Mouse (Mus musculus) fat pad, adult 2 months (tissue): ENCODE results near the gene Ikzf4.
A peak's percentile ranks its signal among the peaks of the same experiment; 100 is the strongest.
"Not testable (repeated sequence)": the region's sequence is repeated elsewhere in the genome, so short reads cannot be mapped to it uniquely, and the experiment has no call there.

ENCODE experiments used
- DNase-seq: peaks from one replicate; pipeline ENCODE4 v3.0.0-alpha.2; 2011; ENCODE audit warnings: low read depth, low spot score; ENCODE audit errors: extremely low read depth

Ikzf4 gene

GRCm38 (mm10) chr10:128641871-128642270, 3.9 kb downstream of the Ikzf4 start:
- no peak for DNase-seq

GRCm38 (mm10) chr10:128640891-128641290, 4.9 kb downstream of the Ikzf4 start:
- DNase-seq = no peak

- DNase-seq = no peak
Measured at GRCm38 (mm10) chr10:128639999-128640398, 5.8 kb downstream of the Ikzf4 start.

- DNase-seq = no peak
Measured at GRCm38 (mm10) chr10:128637011-128637410, 8.8 kb downstream of the Ikzf4 start.

- no peak for DNase-seq
Measured at GRCm38 (mm10) chr10:128636561-128636960, 9.2 kb downstream of the Ikzf4 start.

GRCm38 (mm10) chr10:128635697-128636096, 10.1 kb downstream of the Ikzf4 start:
- no peak for DNase-seq

- no peak for DNase-seq
Measured at GRCm38 (mm10) chr10:128631571-128631970, 14.2 kb downstream of the Ikzf4 start.

- DNase-seq = not testable (repeated sequence)
Measured at GRCm38 (mm10) chr10:128630306-128630705, 15.5 kb downstream of the Ikzf4 start.

- DNase-seq = no peak
Measured at GRCm38 (mm10) chr10:128629746-128630145, 16.0 kb downstream of the Ikzf4 start.

- no peak for DNase-seq
Measured at GRCm38 (mm10) chr10:128627398-128628317, 18.1 kb downstream of the Ikzf4 start.

- peak; percentile 99 for DNase-seq
Measured at GRCm38 (mm10) chr10:128626311-128627310, 19.2 kb downstream of the Ikzf4 start, which contains the start of gene Rps26. Gene Rps26 (minus strand): TSS chr10:128626747.

GRCm38 (mm10) chr10:128625287-128625894, 20.4 kb downstream of the Ikzf4 start:
- DNase-seq = no peak

- DNase-seq = not testable (repeated sequence)
Measured at GRCm38 (mm10) chr10:128623106-128623613, 22.6 kb downstream of the Ikzf4 start.

- no peak for DNase-seq
Measured at GRCm38 (mm10) chr10:128622702-128623101, 23.1 kb downstream of the Ikzf4 start.

GRCm38 (mm10) chr10:128621986-128622520, 23.7 kb downstream of the Ikzf4 start:
- DNase-seq = no peak

GRCm38 (mm10) chr10:128620241-128620640, 25.6 kb downstream of the Ikzf4 start:
- DNase-seq = no peak

- DNase-seq = not testable (repeated sequence)
Measured at GRCm38 (mm10) chr10:128619148-128619547, 26.6 kb downstream of the Ikzf4 start.

- no peak for DNase-seq
Measured at GRCm38 (mm10) chr10:128618570-128618969, 27.2 kb downstream of the Ikzf4 start.

- not testable (repeated sequence) for DNase-seq
Measured at GRCm38 (mm10) chr10:128615798-128616448, 29.9 kb downstream of the Ikzf4 start.

- DNase-seq = no peak
Measured at GRCm38 (mm10) chr10:128614934-128615333, 30.9 kb downstream of the Ikzf4 start.
